Mouse (Mus musculus) CH12.LX (cell line): ENCODE measurements around the gene Tmc7.

Experiments used
- CTCF ChIP-seq, 2 experiments: IDR thresholded peaks in 1 of 2; conservative IDR thresholded peaks in 1 of 2; 2 replicates each; pipeline ENCODE4 v1.5.1; 2011 to 2012; ENCODE audit warnings: low read depth in 2 of 2, low read length in 2 of 2, improper control_type of control experiment in 1 of 2, inconsistent platforms in 1 of 2, mild to moderate bottlenecking in 1 of 2, moderate library complexity in 1 of 2
- EP300 ChIP-seq: IDR thresholded peaks from 2 replicates; pipeline ENCODE4 v1.6.1; 2011; ENCODE audit warnings: low read length, improper control_type of control experiment
- GABPA ChIP-seq: IDR thresholded peaks from 2 replicates; pipeline ENCODE4 v1.6.1; 2012; ENCODE audit warnings: low read depth, low read length, improper control_type of control experiment, inconsistent platforms; ENCODE audit not compliant: insufficient replicate concordance
- HCFC1 ChIP-seq: IDR thresholded peaks from 2 replicates; pipeline ENCODE4 v1.6.1; 2012; ENCODE audit warnings: low read depth, mild to moderate bottlenecking, inconsistent platforms, low read length, improper control_type of control experiment
- MAFK ChIP-seq: IDR thresholded peaks from 2 replicates; pipeline ENCODE4 v1.6.1; 2011; ENCODE audit warnings: low read length, improper control_type of control experiment; ENCODE audit not compliant: insufficient replicate concordance
- MAZ ChIP-seq: IDR thresholded peaks from 2 replicates; pipeline ENCODE4 v1.6.1; 2012; ENCODE audit warnings: low read depth, mild to moderate bottlenecking, inconsistent platforms, low read length, improper control_type of control experiment, moderate library complexity
- POLR2A ChIP-seq: IDR thresholded peaks from 2 replicates; pipeline ENCODE4 v1.6.1; 2011; ENCODE audit warnings: low read depth, mild to moderate bottlenecking, improper control_type of control experiment, low read length
- ZMIZ1 ChIP-seq: IDR thresholded peaks from 2 replicates; pipeline ENCODE4 v1.6.1; 2012; ENCODE audit warnings: low read depth, mild to moderate bottlenecking, inconsistent platforms, low read length, improper control_type of control experiment
- ZNF384 ChIP-seq: IDR thresholded peaks from 2 replicates; pipeline ENCODE4 v1.6.1; 2012; ENCODE audit warnings: low read depth, low read length, improper control_type of control experiment, inconsistent platforms

DNA sequence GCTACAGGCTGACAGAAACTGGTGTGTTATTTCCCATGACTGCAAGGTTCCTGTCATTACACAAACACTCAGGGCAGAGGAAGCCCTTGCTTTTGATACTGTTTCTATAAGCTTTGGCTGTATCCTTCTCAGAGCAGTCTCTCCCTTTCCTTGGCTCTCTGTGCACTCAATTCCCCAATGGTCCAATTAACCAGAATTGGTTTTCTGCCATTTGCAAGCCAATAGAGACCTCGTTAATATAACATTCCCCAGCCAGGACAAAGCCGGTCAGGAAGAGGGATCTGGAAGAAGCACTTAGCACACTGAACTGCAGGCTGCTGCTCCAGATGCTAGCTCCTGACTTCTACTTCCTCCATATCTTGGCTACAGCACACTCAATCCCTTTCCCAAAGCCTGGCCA is 30.2 kb downstream of the Tmc7 start:
- TF ChIP-seq MAFK (no peak), MAZ (no peak), POLR2A (no peak), EP300 (no peak), ZNF384 (no peak), ZMIZ1 (no peak), GABPA (no peak), HCFC1 (no peak), CTCF (conservative IDR thresholded peaks at IDR 0.05 in 1 of 2, IDR thresholded peaks at IDR 0.05 in 1 of 2; ENCODE audit: low read depth in 2 of 2, low read length in 2 of 2) (no peak)
